Mouse (Mus musculus) inflammation-experienced regulatory T-cells, adult 16 weeks (primary cell): Measurements from ENCODE around the gene Usp46. TPM values are rescaled to one million over a fixed set of nuclear protein-coding genes. Genes with fewer than 3 reads are reported as not detected.

Experiments used
- polyA plus RNA-seq: library from polyadenylated mRNA; unstranded; fragments of 100-300 nt; shearing (Covaris generic); gene quantifications from one replicate; pipeline ENCODE4 v1.2.1, GENCODE M21; 2017

The Usp46 gene
- polyA plus RNA-seq, result 11.2 TPM

DNA sequence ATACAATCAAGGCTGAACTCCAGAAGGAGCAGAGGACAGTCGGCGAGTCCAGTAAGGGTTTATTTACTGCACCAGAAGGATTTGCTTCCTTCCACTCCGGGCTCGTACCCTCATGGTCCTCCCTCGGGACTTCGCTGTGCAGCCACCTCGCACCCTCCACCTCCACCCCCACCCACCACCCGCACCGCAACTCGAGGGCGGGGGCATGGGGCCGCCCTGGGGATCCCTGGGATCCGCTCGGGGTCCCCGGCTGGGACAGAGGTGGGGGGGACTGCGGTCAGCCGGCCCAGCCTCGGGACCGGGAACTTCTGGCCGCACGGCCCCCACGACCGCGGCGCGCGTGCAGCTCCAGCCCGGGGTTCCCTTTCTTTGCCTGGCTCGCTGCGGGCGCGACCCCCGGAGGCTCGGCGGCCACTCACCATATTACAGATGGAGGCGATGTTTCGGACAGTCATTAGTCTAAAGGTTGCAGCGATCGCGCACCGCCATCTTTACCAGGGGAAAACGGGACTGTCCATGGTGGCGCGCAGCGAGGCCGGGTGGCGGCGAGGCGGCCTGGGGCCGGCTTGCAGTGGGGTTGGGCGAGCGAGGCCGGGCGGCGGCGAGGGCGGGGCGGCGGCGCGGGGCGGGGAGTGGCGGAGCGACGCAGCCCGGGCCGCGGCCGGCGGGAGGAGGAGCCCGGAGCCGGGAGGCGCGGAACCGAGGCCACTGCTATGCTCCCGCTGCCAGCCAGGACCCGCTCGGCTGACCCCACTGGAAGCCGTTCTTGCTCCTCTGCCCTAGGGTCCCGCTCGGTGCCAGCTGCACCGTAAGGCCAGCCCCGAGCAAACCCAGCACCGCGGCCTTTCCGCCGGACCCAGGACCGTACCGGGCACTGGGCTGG lies at the start of gene Usp46:
Usp46 (minus strand) TSS at position 601 of the 883 bp plus-strand sequence.

Other genes starting within 250 kb of the Usp46 start
- gene Rasl11b, start 126.9 kb upstream of the Usp46 start, polyA plus RNA-seq, result 10.7 TPM